Mouse (Mus musculus): ENCODE measurements around the gene Nudt11.
"Not testable (repeated sequence)": the region's sequence is repeated elsewhere in the genome, so short reads cannot be mapped to it uniquely, and the experiment has no call there.

The Nudt11 gene

GRCm38 (mm10) chrX:6047066-6047935 is at the start of gene Nudt11:
Gene Nudt11, plus strand, starts transcription at chrX:6047453.
- DNase-seq (ENCODE audit: low spot score): not testable (repeated sequence)

- DNase-seq (ENCODE audit: low spot score): not testable (repeated sequence)
These were observed 822 bp downstream of the Nudt11 start for GRCm38 (mm10) chrX:6047936-6048614.

- no peak for DNase-seq (ENCODE audit: low spot score)
These were observed 14.3 kb downstream of the Nudt11 start for GRCm38 (mm10) chrX:6061563-6061962.

- no peak for DNase-seq (ENCODE audit: low spot score)
These were observed 35.9 kb downstream of the Nudt11 start, which contains the start of gene AU022751 for GRCm38 (mm10) chrX:6082954-6083680. Gene AU022751, minus strand, starts transcription at chrX:6083419.

DNA sequence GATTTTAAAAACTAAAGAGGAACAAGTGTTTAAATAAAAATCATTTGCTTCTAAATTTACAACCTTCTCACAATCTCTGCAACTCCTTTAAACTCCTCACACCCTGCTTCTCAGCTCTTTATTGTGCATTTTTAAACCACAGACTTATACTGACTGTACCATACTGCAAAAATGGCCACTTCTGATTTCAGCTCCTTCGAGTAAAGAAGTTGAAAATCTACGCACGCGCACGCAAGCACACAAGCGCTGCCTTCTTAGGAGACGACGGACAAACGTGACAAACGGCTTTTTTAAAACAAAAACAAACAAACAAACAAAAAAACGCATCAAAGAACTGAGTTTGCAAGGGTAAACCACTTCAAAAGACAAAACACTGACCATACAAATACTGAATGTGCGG is 44.3 kb downstream of the Nudt11 start:
- DNase-seq (ENCODE audit: low spot score): no peak

DNA sequence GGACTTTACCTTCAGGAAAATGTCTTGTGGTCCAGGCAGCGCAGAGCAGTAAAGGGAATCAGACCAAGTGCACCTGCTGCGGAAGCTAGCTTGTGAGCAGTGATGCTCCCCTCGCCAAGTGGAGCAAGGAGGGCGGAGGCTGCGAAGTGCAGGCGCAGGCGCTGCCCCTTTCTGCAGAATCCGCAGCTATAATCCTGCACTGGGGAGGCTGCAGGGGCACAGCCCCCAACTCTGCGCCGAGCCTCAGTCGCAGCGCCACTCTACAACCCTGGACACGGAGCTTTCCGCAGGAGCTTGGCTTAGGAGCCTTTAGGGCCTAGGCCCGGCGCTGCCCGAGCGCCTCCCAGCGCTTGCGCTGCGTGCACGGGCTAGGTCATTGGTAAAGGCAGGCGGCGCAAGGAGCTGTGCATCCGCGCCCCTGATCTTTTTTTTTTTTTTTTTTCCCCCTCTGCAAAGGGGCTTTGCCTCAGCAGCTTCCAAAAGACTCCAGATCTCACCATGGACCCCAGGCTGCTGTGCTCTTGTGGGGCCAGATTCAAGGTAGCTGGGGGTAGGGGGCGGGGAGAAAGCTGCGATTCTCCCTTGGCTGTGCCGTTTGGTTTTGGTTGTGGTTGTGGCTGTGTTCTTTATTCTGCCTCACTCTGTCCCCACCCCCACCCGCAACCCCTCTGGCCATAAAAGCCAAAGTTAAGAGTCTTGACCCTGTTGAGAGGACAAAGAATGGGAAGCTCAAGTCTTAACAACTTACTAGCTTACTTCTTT is 44.9 kb downstream of the Nudt11 start:
- DNase-seq (ENCODE audit: low spot score): no peak

All from urinary bladder, postnatal 10 days (tissue).